Mouse (Mus musculus) kidney, postnatal 36 days (tissue): ENCODE data around the gene Ms4a2.

ENCODE experiments used
- DNase-seq, 2 experiments: peaks; one replicate each; pipeline ENCODE4 v3.0.0; 2021 to 2022; ENCODE audit warnings: mixed read lengths in 2 of 2

Gene Ms4a2

DNA sequence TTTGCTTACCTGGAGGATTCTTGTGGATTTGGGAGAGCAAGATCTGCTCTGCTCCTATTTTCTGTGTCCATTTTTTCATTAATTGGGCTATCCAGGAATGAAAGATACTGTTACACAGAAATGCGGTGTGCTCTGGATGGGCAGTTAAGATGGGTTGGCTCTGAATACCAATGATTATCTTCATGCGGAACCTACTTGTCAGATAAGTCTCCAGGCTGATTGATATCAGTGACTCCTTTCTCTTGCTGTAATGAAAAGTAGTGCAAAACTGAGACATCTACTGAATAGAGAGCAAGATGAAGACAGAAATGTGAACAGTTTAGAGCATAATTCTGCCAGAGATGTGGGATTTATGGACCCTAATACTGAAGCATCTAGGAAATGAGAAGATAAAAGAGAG is at the start of gene Ms4a2:
Gene Ms4a2 (minus strand): TSS at position 169 of the 400 bp plus-strand sequence.
- no peak for DNase-seq

DNA sequence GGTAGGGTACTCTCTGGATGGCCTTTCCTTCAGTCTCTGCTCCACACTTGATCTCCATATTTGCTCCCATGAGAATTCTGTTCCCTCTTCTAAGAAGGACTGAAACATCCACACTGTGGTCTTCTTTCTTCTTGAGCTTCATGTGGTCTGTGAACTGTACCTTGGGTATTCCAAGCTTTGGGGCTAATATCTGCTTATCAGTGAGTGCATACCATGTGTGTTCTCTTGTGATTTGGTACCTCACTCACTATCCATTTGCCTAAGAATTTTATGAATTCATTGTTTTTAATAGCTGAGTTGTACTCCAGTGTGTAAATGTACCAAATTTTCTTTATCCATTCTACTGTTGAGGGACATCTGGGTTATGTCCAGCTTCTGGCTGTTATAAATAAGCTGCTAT is 38.0 kb upstream of the Ms4a2 start:
- DNase-seq: no peak

DNA sequence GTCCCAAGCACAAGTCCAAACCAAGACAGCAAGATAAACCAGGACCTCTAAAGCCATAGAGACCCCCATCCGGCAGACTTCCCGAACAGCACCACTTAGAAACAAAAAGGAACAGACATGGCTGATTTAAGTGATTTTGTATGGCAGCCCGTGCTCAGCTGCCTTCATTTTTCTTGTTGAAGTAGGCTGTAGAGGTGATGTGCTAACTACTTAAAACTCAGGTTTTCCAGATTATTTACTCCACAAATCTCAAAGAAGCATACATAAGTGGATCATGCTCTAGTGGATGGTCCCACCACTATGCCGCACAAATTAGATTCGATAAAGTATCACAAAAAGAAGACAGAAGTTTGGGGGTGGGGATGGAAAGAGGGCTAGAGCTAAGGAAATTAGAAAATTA is 36.9 kb upstream of the Ms4a2 start, which contains the start of gene Oosp2:
Gene Oosp2 (minus strand): TSS at position 101 of the 400 bp plus-strand sequence.
- no peak for DNase-seq

DNA sequence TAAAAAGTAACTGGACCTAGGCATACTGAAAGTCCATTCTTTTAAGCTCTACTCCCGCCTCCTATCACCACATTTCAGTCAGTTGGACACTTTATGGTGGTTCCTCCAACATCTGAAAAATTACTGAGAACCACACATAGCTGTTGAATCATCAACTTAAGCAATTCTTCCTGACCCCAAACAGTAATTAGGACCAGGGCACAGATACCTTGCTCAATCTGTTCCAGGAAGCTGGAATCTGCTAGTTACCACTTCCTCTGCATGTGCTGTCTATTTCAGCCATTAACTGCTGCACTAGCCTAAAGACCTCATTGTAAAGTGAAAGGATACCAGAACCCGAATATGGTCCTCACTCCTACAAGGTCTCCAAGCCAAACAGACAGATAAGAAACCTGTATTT is 35.6 kb upstream of the Ms4a2 start:
- DNase-seq: no peak

DNA sequence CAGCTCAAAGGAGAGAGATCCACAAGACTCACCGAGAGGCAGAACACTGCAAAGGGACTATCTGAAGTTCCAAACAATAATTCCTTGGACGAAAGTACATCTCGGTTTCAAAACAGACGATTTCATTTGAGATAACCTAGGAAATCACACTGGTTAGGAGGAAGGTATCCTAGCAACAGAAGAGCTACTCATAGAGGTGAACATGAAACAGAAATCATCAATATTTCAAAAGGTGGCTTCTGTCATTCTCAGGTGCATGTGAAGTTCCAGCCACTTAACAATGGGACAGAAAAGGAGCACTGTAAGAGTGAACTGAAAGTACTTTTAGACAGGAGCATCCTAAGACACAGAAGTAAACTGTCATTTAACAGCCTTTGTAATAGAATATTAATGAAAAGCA is 26.0 kb upstream of the Ms4a2 start:
- DNase-seq: no peak

DNA sequence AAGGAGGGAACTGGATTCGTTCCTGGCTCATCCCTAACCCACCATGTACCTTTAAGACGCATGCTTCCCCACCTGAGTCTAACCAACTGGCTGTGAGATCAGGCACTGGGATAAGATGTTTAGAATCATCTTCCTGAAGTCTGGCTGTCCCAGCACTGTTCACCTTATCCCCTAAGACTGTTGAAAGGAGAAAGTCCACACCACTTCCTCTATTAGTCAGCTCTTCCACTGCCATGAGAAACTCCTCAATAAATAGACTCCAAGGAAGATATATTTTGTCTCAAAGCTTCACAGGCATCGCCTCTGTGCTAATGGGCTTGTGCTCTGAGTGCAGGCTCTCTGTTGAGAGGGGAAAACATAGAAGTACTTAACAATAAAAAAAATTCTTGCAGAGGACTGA is 22.6 kb upstream of the Ms4a2 start:
- no peak for DNase-seq

DNA sequence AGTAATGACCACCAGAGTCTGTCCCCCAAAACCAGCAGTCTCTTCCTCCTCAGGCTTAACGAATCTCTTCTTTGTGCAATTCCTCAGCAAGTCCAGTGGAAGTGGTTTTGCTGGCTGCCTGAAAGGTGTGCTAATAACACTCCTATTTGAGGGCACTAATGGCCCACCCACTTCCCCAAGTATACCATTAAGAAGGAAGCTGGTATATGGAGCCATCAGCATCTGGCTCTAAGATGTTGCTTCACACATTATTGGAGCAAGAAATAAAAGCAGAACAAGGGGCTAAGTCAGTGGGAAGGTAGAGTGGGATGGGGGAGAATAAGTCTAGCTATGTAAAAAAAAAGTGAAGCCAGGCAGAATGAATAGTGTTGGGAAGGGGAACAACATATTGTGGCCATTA is 17.2 kb upstream of the Ms4a2 start, which contains the start of gene Ms4a3:
Gene Ms4a3 (minus strand): TSS at position 120 of the 400 bp plus-strand sequence.
- no peak for DNase-seq

DNA sequence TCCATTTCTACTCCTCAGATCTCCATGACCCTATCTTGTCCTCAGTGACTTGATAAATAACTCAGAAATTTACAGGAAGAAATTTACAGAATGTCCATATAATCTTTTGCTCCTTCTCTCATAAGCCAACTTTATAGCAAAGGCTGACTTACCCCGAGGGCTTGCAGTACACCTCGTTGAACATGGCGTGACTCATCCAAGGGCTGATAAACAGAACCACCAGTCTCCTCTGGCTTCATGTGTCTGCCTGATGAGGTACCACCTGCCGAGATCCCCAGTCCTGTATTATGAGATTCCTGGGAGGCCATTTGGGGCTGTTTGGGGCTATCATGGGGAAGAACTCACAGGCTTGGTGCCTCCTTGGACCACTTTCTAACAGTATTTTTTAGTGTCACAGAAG is 15.5 kb upstream of the Ms4a2 start:
- DNase-seq: no peak

DNA sequence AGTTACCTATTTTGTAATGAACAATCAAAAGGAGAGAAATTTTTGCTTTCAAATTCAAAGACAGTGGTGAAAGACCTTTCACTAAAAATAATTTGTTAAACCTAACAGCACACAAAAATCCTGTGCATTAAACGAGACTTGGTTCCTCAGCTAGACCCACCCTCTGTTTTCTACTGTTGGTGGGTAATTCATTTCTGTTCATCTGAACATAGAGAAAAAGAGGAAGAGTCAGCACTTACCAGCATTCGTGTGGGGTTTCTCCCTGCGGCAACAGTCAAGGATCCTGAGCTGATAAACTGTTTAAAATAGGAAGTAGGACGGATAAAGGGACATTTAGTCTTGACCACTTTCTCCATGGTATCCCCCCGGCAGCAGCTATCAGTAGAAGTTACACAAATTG is 12.1 kb upstream of the Ms4a2 start:
- no peak for DNase-seq

DNA sequence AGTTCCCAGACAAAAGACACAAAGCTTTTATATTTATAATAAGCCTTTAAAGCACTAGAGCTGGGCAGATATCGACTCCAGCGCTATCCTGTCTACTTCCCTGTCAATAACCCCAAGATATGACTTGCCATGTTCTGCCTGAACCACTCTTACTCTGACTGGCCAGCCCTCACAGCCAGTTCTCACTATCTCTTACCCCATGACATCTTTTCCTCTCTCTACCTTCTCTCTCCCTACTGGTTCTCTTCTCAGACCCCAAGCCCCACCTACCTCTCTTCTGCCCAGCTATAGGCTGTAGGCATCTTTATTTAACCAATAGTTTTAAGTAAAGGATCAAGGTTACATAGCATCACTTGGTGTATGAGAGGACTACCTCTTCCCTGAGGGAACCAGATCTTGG is 10.8 kb upstream of the Ms4a2 start:
- DNase-seq: no peak

DNA sequence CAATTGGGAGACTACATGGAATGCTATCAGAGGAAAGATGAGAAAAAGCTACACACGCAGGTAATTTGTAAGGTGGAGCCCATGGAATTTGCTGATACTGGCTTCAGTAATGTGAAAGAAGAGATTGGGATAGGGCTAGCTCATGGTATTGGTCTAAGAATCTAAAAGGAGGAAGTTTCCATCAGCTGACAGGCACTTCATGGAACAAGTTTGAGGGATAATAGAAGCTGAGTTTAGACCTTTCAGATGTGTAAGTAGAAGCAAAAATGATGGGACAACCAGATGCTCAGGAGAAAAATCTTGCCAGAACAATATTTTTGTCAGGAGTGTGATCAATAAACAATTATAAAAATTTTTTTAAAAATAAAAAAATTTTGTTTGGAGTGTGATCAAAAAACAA is 10.2 kb upstream of the Ms4a2 start:
- DNase-seq: no peak

DNA sequence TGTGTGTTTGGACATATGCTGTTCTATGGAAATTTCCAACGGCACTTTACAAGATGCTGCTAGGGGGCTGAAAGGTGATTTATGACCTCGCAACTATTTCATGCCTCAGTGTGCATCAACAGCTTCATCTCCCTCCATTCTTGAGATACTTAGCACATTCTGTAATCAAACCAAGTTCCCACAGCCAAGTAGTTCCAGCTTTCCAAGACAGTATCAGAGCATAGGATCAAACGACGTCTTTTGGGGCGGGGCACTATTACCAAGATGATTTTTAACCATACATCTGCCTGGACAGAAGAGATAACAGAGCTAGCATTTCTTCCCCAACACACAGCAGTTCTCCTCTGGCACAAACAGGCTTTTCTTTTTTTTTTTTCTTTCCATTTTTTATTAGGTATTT is 1.7 kb upstream of the Ms4a2 start:
- no peak for DNase-seq

DNA sequence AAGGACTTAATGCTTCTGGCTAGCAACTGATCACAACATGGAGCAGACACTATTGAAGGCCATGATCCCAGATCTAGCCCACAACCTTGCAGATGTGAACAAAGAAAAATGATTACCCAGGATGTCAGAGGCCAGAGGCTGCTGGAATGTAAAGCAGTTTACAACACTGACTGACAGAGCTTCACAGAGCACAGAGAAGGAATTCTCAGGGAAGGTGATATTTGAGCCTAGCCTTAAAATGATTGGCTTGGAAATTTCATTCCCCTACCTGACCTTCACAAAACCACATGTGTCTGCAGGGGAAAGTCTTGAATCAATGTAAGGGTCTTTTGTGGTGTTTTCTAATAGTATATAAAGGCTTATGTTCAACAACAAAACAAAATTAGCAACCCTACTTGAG is 1.3 kb upstream of the Ms4a2 start:
- DNase-seq: no peak

DNA sequence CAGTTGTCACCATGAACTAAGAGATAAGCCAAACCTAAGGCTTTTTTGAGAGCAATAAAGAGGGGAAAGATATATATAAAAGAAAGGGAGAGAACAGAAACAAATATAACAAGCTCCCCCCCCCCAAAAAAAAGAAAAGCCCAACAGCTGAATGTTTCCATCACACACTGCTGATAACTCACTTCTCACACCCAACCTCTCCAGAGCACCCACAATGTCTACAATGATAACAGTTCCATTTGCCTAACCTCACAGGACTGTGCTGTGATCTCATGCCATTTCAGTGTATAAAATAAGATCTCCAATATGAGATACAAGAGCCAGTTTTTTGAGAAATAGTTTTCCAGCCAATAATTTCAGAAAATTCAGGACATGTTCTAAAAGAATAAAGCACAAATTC is 5.5 kb downstream of the Ms4a2 start:
- DNase-seq: no peak

DNA sequence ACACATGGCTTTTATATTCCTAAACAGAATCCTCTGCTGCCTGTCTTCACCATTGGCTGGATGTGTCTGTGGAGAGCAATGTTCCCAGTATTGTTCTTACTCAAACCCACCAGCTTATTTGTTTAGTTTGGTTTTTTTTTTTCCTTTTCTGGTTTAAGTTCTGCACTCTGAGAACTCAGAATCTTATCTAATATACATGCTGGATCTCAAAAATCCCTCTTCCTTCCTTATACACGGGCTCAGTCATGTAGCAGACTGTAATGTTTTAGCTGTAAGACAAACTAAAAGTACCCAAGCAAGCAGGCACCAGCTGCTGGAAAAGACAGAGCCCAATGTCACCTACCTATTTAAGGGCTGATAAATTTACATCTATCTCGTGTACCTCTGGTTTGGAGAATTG is 8.7 kb downstream of the Ms4a2 start:
- no peak for DNase-seq

DNA sequence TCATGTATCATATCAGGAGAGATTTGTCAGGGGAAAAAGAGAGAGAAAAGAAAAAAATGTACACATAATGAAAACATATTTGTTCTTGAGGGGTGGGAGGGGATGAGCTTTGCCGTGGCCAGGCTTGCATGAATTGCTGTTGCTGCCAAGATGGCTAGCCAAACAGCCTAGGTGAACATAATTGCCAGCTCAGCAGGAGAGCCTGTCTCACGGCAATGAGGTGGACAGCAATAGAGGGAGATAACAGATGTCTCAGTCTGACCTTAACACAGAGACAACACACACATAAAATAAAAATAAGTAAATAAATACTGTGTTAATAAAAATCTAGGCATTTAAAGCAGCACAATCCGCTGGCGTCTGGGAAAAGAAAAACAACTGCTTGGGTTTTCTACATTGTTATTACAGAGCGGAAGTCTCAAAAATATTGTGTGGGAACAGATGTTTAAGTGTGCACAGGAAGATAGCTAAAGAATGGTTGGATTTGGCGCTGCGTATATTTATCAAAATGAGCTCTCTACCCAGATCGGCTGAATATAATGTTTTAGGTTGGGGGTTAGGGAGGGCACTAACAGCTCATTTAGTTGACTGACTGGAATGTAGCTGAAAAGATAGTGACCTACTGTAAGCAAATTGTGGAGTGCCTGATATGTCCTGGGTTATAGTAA is 9.6 kb downstream of the Ms4a2 start:
- DNase-seq: no peak

DNA sequence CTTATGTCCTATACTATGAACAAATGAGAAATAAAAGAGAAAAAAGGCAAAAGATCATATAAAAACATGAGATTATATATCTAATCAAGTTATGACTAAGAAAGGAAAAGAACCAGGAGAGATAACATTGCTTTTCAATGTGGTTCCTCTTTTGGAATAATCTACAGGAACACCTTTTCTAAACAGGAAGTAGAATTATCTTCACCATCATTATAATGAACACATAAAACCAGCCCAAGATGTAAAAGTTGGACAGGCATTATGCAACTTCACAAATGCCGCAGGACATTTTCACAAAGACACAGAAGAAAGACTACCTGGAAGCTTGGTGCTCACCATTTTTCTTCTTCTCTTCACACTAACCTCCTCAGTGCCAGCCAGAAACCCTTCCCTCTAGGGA is 10.4 kb downstream of the Ms4a2 start:
- no peak for DNase-seq

DNA sequence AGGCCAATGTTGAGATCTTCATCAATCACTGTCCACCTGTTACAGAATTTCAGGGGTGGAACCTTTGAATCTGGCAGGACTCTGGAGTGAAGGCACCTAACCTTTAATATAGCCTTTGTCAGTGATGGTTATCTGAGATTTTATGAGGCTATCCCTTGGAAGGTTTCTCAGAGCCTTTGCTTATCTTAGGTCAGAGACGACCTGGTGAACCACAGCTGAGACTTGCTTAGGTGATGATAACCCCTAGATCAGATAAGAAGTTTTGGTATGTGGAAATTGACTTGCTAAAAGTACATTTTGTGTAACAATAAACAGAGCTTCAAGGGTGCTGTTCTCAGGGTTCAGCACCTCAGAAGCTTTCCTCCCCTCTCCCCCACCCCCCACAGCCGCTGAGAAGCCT is 11.2 kb downstream of the Ms4a2 start:
- no peak for DNase-seq

DNA sequence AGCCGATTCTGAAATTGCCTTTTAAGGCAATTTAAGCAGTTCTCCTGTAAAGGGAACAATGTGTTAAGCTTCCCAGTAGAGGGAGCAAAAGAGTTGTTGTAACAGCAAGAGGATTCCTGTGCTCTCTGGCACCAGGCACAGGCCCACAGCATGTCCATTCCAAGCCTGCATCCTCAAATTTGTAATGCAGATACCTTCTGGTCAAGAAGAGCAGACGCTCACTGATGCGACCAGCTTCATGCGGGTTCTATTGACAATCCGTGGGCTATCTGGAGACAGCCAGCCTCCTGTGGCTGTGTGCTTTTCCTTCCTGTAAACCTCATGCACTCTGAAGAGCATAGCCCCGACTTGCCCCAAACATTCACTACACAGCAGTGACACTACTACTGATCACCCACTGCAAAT is 12.0 kb downstream of the Ms4a2 start:
- peak; percentile 21 to 28 for DNase-seq

DNA sequence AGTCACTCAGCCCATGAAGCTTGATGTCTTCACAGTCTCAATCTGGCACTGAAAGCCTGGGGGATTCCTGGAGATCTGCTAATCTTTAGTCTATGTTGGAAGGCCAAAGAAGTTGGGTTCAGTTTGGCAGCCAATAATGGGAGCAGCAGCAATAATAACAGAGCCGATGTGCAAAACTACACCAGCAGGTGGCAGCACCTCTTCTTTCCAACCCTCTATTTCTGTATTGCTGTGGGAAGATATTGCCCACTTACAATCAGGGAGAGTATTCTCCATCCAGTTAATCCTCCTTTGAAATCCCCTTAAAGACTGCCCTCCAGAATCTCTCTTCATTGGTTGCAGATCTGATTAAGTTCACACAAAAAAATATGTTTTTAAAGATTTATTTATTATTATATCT is 15.3 kb downstream of the Ms4a2 start:
- DNase-seq: peak; percentile 6 to 70

DNA sequence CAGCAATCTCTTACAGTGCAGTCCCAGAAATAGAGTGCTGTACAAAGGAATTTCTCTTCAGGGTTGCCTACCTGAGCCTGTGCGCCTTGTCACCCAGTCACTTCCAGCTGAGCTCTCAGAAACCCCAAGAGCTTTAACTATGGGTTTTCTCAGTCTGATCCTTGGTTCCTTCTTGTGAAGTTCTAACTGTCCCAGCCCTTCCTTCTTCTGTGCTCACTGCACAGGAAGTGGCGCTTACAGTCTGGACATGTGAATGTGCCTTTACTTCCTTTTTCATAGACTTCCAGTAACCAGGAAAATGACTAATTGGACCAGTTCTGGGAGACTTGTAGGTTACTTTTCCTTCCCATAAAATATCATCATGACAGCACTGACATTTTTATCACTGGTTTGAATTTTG is 18.9 kb downstream of the Ms4a2 start, which contains the start of gene Ms4a6d:
Gene Ms4a6d (minus strand): TSS at position 247 of the 400 bp plus-strand sequence.
- DNase-seq: no peak

DNA sequence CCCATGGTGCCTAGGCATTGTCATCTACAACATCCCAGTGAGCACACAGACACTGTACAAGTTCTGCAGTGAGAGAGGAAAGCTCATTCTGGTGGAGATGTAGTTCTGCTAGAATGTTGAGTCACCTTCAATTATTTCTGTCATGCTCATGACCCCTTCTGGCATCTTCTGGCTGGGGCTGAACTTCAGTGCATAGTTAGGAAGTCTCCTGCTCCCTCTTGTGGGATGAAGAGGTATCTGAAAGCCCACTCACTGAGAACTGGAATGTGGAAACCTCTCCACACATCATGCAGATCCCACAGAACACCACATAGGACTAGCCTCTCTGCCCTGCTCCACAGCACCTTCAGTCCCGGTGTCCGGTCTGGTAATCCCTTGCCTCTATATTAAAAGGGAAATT is 21.5 kb downstream of the Ms4a2 start:
- DNase-seq: peak; percentile 2 to 6

DNA sequence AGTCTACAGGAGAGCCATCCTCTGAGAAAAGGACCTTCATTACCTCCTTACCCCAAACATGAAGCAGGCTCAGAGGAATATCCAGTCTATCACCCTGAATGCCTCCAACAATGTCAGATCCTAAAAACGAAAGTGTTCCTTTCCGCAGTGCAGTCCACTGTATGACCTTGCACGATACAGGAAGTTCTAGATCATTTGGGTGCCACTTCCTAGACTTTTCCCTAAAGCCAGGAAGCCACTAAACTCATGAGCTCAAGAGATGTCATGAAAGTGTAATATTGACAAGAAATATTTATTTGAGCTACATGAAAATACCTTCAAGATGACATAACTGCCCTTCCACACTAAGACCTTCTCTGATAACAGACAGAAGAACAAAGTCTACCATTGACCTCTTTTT is 22.2 kb downstream of the Ms4a2 start:
- DNase-seq: no peak

DNA sequence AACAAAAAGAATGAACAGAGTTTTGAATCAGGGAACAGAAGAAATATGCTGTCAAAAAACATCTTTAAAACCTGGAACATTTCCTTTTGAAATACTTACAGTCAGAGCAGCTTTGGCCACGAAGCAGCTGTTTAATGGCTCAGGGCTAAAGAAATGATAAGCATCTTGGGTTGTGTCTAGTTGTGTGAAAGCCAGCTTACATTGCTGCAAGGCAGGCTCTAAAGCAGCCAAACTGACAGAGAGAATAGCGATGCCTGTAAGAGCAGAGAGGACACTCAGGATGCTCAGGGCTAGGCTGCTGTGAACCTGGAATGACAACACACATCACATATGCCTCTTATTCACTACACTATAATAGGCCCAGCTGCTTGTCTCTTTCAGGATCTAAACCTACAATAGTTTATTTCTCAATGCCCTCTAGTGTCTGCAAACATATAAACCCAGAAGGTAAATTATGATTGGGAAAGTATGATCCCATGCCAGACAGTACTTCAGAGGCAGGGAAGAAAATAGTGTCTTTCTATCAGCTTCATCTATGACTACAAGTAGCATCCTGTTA is 33.5 kb downstream of the Ms4a2 start:
- DNase-seq: no peak

DNA sequence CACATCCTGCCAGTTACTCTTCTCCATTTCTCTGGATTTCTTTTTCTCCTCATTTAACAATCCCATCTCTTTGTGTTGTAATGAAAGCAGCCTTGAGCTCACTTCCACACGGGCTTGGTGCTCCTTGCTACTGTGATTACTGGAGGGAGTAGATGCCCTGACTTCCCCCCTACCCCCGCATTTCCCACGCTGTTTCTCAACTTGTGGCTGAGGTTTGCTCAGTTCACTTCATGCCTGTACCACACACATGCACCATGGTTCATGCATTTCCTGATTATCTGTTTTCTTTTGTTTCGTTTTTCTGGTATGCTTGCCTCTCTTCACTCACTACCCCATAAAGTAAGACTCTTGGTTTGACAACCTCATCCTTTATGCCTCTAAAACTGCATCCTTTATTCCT is 34.3 kb downstream of the Ms4a2 start:
- no peak for DNase-seq
